Mouse (Mus musculus) megakaryocyte, embryonic 14.5 days (primary cell): Measurements from ENCODE around the gene Foxn3.

Experiments used
- FLI1 ChIP-seq: IDR thresholded peaks from 2 replicates; pipeline ENCODE4 v1.6.1; 2012; ENCODE audit warnings: low read length, inconsistent platforms, mixed read lengths
- GATA1 ChIP-seq: IDR thresholded peaks from 3 replicates; pipeline ENCODE4 v1.6.1; 2012; ENCODE audit warnings: mixed read lengths, low read length, inconsistent platforms, borderline replicate concordance

GRCm38 (mm10) chr12:99309937-99310336, 253.4 kb downstream of the Foxn3 start:
- TF ChIP-seq GATA1 (no peak), FLI1 (no peak)
